Mouse (Mus musculus): ENCODE results near the gene Srgap2.

The Srgap2 gene

DNA sequence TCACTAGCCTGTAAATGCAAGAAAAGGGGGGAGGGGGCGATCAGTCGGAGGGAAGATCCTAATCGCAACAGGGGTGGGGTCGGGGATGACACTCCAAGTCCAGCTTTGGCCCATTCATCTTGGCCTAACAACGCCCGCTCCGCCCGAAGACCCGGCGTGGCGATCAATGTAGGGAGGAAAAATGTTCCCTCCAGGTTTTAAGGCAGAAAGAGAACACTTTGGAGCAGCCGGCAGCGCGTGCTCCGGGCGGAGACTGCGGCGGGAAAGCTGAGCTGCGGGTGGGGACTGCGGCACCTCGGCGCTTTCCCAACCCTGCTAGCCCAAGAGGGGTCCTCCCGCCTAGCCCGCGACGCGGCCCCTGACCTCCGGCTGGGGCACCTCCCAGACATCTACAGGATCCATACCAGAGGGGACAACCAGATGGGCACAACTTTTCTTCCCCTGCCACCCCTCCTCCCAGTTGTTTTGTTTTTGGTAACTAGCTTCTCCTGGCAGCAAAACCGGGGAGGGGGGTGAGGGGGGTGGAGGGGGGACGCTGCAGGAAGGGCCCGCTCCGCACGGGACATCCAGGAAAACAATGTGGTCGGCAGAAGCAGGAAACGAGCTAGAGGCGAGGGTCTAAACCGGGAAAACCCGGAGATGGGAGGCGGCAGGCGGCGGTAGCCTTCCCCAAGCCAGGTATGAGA, 1.4 kb downstream of the Srgap2 start:
- DNase-seq: peak; percentile 56

DNA sequence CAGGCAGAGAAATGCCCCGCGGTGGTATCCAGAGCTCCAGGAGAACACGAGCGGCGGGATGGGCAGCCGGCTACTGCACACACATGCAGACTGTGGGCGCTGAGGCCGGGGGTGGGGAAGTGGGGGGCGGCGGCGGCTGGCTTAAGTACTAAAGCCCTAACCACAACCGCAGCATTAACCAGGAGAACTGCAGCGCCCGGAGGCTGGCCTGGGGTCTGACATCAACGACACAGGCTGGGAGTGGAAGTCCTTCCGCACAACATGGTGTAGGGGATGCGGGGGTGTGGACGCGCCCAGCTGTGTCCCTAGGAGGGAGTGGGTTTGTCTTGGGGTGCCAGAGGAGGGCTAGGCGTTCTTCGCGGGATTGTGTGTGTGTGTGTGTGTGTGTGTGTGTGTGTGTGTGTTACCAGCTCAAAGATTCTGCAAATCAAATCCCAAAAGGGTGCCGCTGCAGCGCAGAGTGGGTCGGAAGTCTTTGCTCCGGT, 2.0 kb downstream of the Srgap2 start:
- peak; percentile 32 for DNase-seq

DNA sequence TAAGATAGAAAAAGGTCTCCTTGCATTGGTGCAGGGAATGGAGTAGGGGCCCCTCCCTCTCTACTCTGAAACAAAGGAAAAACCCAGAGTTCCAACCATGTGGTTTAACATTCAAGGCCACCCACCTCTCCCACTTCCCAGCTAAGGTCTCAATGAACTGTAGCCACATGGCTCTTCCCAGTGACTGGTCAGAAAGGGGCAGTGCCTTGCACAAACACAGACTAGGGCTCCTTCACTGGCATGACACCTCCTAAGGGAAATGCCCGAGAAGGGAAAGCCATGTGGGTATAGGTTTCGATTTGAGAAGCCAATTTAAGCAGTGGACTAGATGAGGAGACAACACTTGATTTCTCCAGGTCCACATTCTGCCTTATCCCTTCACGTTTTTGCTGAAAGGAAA, 3.4 kb downstream of the Srgap2 start:
- no peak for DNase-seq

GRCm38 (mm10) chr1:131516588-131516987, 10.6 kb downstream of the Srgap2 start:
- no peak for DNase-seq

DNA sequence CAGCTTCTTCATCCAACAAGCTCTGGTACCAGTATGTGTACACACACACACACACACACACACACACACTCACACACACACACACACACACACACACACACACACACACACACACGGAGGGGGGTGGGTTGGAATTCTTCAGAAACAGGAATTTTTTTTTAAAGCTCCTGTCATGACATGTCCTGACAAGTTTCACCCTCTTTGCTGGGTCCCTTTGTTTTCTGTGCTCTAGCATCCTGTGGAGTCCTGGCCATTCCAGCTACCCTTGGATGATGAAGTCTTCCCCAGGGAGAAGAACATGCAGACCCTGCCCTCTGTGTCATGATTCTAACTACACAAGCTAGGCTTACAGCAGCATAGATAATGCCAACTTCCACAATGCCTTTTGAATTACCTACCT, 13.0 kb downstream of the Srgap2 start:
- no peak for DNase-seq

DNA sequence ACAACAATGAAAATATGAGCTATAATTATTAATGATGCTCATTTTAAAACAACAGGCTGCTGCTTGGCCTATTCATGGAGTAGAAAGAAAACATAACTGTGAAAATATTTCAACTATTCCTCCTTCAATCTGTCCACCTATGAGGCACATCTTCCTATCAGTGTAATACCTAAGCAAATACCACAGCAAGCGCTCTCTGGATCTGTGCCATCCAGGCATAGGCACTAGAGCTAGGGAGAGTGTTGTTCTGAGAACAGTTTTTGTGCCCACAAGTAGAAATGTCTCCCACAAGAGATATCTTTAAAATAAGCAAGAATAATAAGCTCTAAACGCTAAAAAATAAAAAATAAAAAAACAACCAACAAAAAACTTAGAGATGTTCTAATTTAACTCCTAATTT, 14.0 kb downstream of the Srgap2 start:
- no peak for DNase-seq

DNA sequence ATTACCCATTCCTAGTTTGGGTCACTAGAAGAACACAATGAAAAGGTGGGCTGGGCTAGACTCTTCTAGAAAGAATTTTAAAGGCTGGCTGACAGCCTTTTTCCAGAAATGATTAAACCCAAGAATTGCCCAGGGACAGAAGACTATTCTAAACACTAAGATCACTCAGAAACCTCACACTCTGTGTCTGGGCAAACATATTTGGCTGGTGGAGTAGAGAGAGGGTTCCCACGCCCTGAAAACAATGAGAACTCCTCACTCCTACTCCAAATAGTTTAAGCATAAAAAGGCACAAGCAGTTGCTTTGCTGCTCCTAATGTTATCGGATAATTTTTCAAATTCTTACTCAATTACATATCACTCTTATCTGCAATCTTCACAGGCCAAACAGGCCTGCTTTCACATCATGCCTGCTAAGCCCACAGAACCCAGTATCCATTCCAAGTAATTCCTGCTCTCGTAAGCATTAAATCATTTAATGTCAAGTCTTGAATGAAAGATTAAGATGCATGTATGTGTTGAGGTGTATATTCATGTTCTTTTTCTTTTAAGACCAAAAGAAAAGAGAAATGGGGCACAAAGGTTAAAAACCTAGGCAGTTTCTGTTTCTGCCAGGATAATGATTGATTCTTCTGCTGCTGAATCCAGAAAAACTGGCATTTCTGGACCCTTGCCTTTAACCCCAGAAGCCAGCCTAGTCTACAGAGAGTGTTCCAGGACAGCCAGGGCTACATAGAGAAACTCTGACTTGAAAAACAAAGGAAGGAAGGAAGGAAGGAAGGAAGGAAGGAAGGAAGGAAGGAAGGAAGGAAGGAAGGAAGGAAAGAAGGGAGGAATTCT, 15.3 kb downstream of the Srgap2 start:
- no peak for DNase-seq

- DNase-seq: no peak
Measured at GRCm38 (mm10) chr1:131511131-131511530, 16.0 kb downstream of the Srgap2 start.

GRCm38 (mm10) chr1:131501681-131502080, 25.5 kb downstream of the Srgap2 start:
- no peak for DNase-seq

DNA sequence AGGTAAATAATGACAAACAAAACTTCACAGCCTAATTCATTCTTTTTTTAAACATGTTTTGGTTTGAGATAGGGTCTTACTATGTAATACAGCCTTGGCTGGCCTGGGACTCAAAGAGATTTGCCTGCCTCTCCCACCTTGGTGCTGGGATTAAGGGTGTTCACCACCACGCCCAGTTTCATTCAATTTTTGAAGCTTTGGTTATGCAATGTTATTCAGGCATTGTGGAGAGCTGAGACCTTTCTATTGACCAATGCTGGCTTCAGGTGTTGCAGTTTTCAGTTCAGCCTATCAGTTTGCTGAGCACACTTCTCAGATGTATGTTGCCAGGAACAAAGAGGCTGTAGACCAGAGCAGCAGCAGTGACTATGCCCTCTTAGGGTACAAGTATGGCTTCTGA, 28.9 kb downstream of the Srgap2 start:
- DNase-seq: no peak

- DNase-seq: no peak
Measured at GRCm38 (mm10) chr1:131493966-131494898, 32.9 kb downstream of the Srgap2 start.

- no peak for DNase-seq
Measured at GRCm38 (mm10) chr1:131492360-131492759, 34.8 kb downstream of the Srgap2 start.

DNA sequence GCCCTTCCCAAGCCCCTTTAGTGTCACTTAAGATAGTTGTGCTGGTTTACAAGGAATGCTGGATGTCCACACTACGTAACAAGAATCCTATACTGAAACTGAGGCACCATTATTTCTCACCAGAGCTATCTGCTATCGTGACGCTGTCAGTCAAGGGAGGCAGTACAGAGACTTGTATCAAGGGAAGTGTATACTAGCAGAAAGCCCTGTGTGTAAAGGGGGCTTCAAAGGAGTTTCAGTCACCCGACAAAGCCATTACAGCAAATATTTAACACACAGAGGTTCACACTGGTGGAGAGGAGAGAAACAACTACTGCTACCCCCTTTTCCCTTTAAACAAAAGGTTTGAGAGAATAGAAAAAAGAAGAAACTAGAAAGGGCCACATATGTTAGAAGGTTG, 35.6 kb downstream of the Srgap2 start:
- DNase-seq: no peak

- no peak for DNase-seq
Measured at GRCm38 (mm10) chr1:131489312-131489711, 37.8 kb downstream of the Srgap2 start.

- no peak for DNase-seq
Measured at GRCm38 (mm10) chr1:131486094-131486850, 40.9 kb downstream of the Srgap2 start.

DNA sequence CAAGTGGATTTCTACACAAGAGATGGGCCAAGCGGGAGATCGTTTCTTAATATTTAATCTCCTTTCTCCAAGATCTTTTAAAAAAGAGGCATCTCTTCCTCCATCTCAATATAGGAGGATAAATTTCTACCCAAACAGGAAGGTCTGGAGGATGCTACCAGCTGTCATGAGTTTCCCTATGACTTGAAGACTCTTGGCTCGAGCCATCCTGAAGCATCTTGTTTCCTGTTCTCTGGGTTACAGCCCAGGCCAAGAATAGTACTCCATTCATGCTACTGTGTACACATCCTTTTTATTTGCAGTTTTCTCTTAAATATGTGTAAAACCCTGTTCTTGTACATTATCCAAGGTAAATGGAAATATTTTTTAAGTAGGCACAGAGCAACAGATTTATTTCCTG, 44.9 kb downstream of the Srgap2 start:
- no peak for DNase-seq

- no peak for DNase-seq
Measured at GRCm38 (mm10) chr1:131481391-131481790, 45.8 kb downstream of the Srgap2 start.

DNA sequence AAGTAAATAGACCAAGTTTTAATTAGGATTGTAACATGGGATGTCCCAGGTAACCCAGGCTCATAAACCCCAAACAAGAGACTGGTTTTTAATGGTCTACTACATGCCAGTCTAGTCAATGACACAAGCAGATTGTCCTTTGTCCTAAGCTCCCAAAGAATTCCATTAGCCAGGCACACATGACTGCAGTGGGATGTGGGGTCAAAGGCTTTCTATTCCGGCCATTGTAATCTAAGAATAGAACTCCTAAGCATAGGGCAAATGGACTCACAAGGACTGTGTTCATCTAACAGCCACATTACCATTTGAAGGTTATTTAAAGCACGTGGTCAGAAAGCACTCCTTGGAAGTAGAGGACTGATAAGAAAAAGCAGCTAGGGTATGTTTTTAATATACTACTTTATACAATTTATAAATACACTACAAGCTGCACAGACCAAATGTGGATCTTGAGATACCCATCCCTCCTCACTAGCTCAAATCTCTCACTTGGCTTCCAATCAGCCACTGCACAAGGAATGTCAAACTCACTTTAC, 48.3 kb downstream of the Srgap2 start:
- no peak for DNase-seq

GRCm38 (mm10) chr1:131475306-131475705, 51.8 kb downstream of the Srgap2 start:
- DNase-seq: no peak

DNA sequence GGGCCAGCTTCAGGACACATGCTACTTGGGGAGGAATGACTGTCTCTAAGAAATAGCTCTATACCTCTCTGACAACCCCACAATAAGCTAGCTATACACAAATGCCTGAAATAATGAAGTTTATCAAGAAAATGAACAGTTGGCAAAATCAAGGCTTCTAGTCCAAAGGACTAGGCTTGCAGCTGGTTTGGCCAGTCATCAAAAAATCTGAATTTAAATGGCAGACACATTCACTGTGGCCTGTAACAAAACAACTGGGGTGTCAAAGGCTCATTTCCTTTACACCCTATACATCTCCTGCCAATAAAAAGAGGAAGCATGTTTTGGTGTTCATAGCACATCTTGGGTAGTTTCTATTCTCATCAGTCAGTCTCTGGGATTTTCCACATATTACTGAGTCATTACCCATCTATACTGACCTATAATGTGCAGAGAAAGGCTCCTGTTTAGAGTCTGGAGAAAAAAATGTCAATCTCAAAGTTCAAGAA, 53.5 kb downstream of the Srgap2 start:
- DNase-seq: no peak

- no peak for DNase-seq
Measured at GRCm38 (mm10) chr1:131470597-131470996, 56.6 kb downstream of the Srgap2 start.

- peak; percentile 14 for DNase-seq
Measured at GRCm38 (mm10) chr1:131465855-131466254, 61.3 kb downstream of the Srgap2 start.
